Mouse (Mus musculus) frontal cortex, postnatal 36 days (tissue): ENCODE results near the gene Gm10190.
"Not testable (repeated sequence)": the region's sequence is repeated elsewhere in the genome, so short reads cannot be mapped to it uniquely, and the experiment has no call there.

Experiments
- DNase-seq, 2 experiments: peaks; one replicate each; pipeline ENCODE4 v3.0.0; 2022; ENCODE audit warnings: low spot score in 2 of 2

Gm10190 gene

GRCm38 (mm10) chr17:80372989-80373725 lies at the start of gene Gm10190:
Gene Gm10190, minus strand, starts transcription at chr17:80373541.
- DNase-seq, result peak; percentile 82 to 90

- DNase-seq, result no peak
Measured at GRCm38 (mm10) chr17:80420998-80421397, 47.7 kb upstream of the Gm10190 start.

GRCm38 (mm10) chr17:80418572-80419210 lies 45.4 kb upstream of the Gm10190 start:
- DNase-seq, result no peak

- no peak for DNase-seq
Measured at GRCm38 (mm10) chr17:80411182-80411581, 37.8 kb upstream of the Gm10190 start.

- no peak for DNase-seq
Measured at GRCm38 (mm10) chr17:80398243-80398642, 24.9 kb upstream of the Gm10190 start.

- peak in 1 of 2 experiments; percentile 28 for DNase-seq
Measured at GRCm38 (mm10) chr17:80391423-80392403, 18.4 kb upstream of the Gm10190 start.

GRCm38 (mm10) chr17:80390024-80390423 lies 16.7 kb upstream of the Gm10190 start:
- no peak for DNase-seq

GRCm38 (mm10) chr17:80385671-80386070 lies 12.3 kb upstream of the Gm10190 start:
- DNase-seq, result no peak

- not testable (repeated sequence) for DNase-seq
Measured at GRCm38 (mm10) chr17:80378386-80378785, 5.0 kb upstream of the Gm10190 start.

- no peak for DNase-seq
Measured at GRCm38 (mm10) chr17:80373726-80374096, 370 bp upstream of the Gm10190 start.

- DNase-seq, result no peak
Measured at GRCm38 (mm10) chr17:80368606-80369005, 4.7 kb downstream of the Gm10190 start.

- peak in 1 of 2 experiments; percentile 9 for DNase-seq
Measured at GRCm38 (mm10) chr17:80367276-80367675, 6.1 kb downstream of the Gm10190 start.

- no peak for DNase-seq
Measured at GRCm38 (mm10) chr17:80360245-80360644, 13.1 kb downstream of the Gm10190 start.

- no peak for DNase-seq
Measured at GRCm38 (mm10) chr17:80347234-80347633, 26.1 kb downstream of the Gm10190 start.

GRCm38 (mm10) chr17:80346591-80347125 lies 26.7 kb downstream of the Gm10190 start:
- no peak for DNase-seq

GRCm38 (mm10) chr17:80345277-80345676 lies 28.1 kb downstream of the Gm10190 start:
- DNase-seq, result no peak

- peak in 1 of 2 experiments; percentile 13 for DNase-seq
Measured at GRCm38 (mm10) chr17:80332386-80332785, 41.0 kb downstream of the Gm10190 start.

- DNase-seq, result no peak
Measured at GRCm38 (mm10) chr17:80326431-80326830, 46.9 kb downstream of the Gm10190 start.

GRCm38 (mm10) chr17:80325456-80325855 lies 47.9 kb downstream of the Gm10190 start:
- no peak for DNase-seq

- no peak for DNase-seq
Measured at GRCm38 (mm10) chr17:80324521-80324920, 48.8 kb downstream of the Gm10190 start.

- no peak for DNase-seq
Measured at GRCm38 (mm10) chr17:80323658-80324057, 49.7 kb downstream of the Gm10190 start.
